Mouse (Mus musculus) stomach, postnatal 0 days (tissue): ENCODE measurements around the gene Gna11.

Source experiments
- CTCF ChIP-seq: IDR thresholded peaks from 2 replicates; pipeline ENCODE4 v1.5.1; 2016; ENCODE audit warnings: antibody characterized with exemption, low read depth, mild to moderate bottlenecking, moderate library complexity
- EP300 ChIP-seq: optimal IDR thresholded peaks from 2 replicates; pipeline ENCODE3; 2016; ENCODE audit warnings: antibody characterized with exemption

- TF ChIP-seq EP300 (no peak), CTCF (no peak)
Measured at GRCm38 (mm10) chr10:81489941-81490340, 55.0 kb downstream of the Gna11 start.
